Mouse (Mus musculus): ENCODE data around the gene Ngly1. TPM values are rescaled to one million over a fixed set of nuclear protein-coding genes. Genes with fewer than 3 reads are reported as not detected.

Ngly1 gene
- polyA plus RNA-seq, 1 experiment = 21.4 TPM

GRCm38 (mm10) chr14:16334260-16334659 is 85.2 kb downstream of the Ngly1 start:
- no peak for TF ChIP-seq POLR2A (IDR thresholded peaks at IDR 0.05; ENCODE audit: borderline replicate concordance, insufficient read depth, low read length)
- TF ChIP-seq CTCF (IDR thresholded peaks at IDR 0.05; ENCODE audit: borderline replicate concordance, insufficient read depth, low read depth, low read length) = no peak
- no peaks in the 10 kb centered on the region for H3K27me3 ChIP-seq (ENCODE audit: control insufficient read depth, insufficient read depth, low read length)
- H3K4me3 ChIP-seq (replicated peaks; ENCODE audit: insufficient read depth, low read depth, low read length) = no peak overlapping the region
- no peaks in the 10 kb centered on the region for H3K4me1 ChIP-seq (ENCODE audit: control insufficient read depth, insufficient read depth, low read length)
- H3K27ac ChIP-seq (ENCODE audit: insufficient read depth, low read length) = no peak overlapping the region
- 63% methylated on average over 3 of the region's 3 CpGs for WGBS
- DNase-seq = no peak

- 50% methylated on average over 3 of the region's 3 CpGs for WGBS
Measured at GRCm38 (mm10) chr14:16335835-16336417, 86.8 kb downstream of the Ngly1 start.

GRCm38 (mm10) chr14:16347505-16347904 is 98.4 kb downstream of the Ngly1 start:
- no peak for DNase-seq
- Histone ChIP-seq H3K4me3 (replicated peaks; ENCODE audit: insufficient read depth, low read depth, low read length) (no peak overlapping the region), H3K27ac (ENCODE audit: insufficient read depth, low read length) (no peak overlapping the region), H3K27me3 (ENCODE audit: control insufficient read depth, insufficient read depth, low read length) (no peaks in the 10 kb centered on the region), H3K4me1 (ENCODE audit: control insufficient read depth, insufficient read depth, low read length) (no peaks in the 10 kb centered on the region)
- no peak for TF ChIP-seq CTCF (IDR thresholded peaks at IDR 0.05; ENCODE audit: borderline replicate concordance, insufficient read depth, low read depth, low read length)
- no peak for TF ChIP-seq POLR2A (IDR thresholded peaks at IDR 0.05; ENCODE audit: borderline replicate concordance, insufficient read depth, low read length)
- 80% methylated on average over 9 of the region's 9 CpGs for WGBS

More at GRCm38 (mm10) chr14:16335835-16336417, 86.8 kb downstream of the Ngly1 start:
- Histone ChIP-seq H3K4me1 (ENCODE audit: control insufficient read depth, insufficient read depth, low read length) (no peaks in the 10 kb centered on the region), H3K27ac (ENCODE audit: insufficient read depth, low read length) (no peak overlapping the region), H3K4me3 (replicated peaks; ENCODE audit: insufficient read depth, low read depth, low read length) (no peak overlapping the region), H3K27me3 (ENCODE audit: control insufficient read depth, insufficient read depth, low read length) (no peaks in the 10 kb centered on the region)
- DNase-seq = no peak
- no peak for TF ChIP-seq CTCF (IDR thresholded peaks at IDR 0.05; ENCODE audit: borderline replicate concordance, insufficient read depth, low read depth, low read length)
- TF ChIP-seq POLR2A (IDR thresholded peaks at IDR 0.05; ENCODE audit: borderline replicate concordance, insufficient read depth, low read length) = no peak

GRCm38 (mm10) chr14:16359704-16360103 is 110.6 kb downstream of the Ngly1 start:
- H3K4me1 ChIP-seq (ENCODE audit: control insufficient read depth, insufficient read depth, low read length) = no peaks in the 10 kb centered on the region
- no peak overlapping the region for H3K4me3 ChIP-seq (replicated peaks; ENCODE audit: insufficient read depth, low read depth, low read length)
- 85% methylated on average over 1 of the region's 1 CpGs for WGBS
- no peak for DNase-seq
- H3K27ac ChIP-seq (ENCODE audit: insufficient read depth, low read length) = no peak overlapping the region
- no peaks in the 10 kb centered on the region for H3K27me3 ChIP-seq (ENCODE audit: control insufficient read depth, insufficient read depth, low read length)
- no peak for TF ChIP-seq POLR2A (IDR thresholded peaks at IDR 0.05; ENCODE audit: borderline replicate concordance, insufficient read depth, low read length)
- no peak for TF ChIP-seq CTCF (IDR thresholded peaks at IDR 0.05; ENCODE audit: borderline replicate concordance, insufficient read depth, low read depth, low read length)

Other genes with a start within 250 kb of the Ngly1 start
- 6.0 and 7.2 TPM in 2 replicates for gene Oxsm, start 528 bp downstream of the Ngly1 start, polyA plus RNA-seq (2012; rRNA removed)
- 47.1 and 52.6 TPM in 2 replicates for gene Top2b, start 115.9 kb downstream of the Ngly1 start, polyA plus RNA-seq (2012; rRNA removed)